Mouse (Mus musculus) ovary, adult 18-20 months (tissue): ENCODE measurements around the gene Ier5l.

Source experiments
- DNase-seq: peaks from one replicate; pipeline ENCODE4 v3.0.0; 2022; ENCODE audit warnings: low spot score, mixed read lengths

Ier5l gene

GRCm38 (mm10) chr2:30470143-30470946 lies 3.7 kb downstream of the Ier5l start:
- peak; percentile 53 for DNase-seq

- peak; percentile 49 for DNase-seq
These were observed 4.2 kb downstream of the Ier5l start for GRCm38 (mm10) chr2:30469796-30470142.

DNA sequence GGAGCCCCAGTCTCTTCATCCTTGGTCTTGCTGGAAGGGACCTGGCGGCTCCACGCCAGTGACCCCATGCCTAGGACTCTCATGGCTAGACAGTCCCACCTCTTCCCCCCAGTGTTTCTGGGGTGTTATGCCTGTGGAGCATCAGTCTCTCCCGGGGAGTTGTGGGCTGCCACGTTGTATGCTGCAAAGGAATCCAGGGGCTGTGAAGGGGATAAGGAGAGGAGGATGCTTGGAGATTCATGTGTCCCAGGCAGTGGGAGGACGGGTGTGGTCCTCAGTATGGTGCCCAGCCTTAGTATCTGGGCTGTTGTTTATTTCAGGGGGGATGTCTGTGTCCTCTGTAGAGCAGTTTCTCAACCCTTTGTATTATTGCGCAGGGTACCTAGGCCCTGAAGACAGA lies 5.0 kb downstream of the Ier5l start:
- no peak for DNase-seq

GRCm38 (mm10) chr2:30466787-30467186 lies 7.2 kb downstream of the Ier5l start:
- DNase-seq, result no peak

DNA sequence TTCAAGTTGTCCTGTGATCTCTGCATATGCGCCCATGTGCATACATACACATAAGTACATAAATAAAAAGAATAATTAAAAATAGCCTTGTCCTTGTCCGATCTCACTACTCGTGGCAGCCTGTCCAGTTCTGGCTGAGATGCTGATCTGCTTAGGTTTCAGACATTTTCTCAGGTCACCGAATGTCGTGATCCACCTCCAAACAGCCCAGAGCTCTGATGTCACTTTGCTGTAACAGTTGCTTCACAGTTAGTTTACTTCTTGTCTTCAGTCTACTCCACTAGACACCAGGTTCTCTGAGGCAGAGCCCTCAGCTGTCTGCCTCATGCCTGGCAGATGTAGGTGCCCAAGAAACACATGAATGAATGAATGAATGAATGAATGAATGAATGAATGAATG lies 9.6 kb downstream of the Ier5l start:
- DNase-seq, result no peak

DNA sequence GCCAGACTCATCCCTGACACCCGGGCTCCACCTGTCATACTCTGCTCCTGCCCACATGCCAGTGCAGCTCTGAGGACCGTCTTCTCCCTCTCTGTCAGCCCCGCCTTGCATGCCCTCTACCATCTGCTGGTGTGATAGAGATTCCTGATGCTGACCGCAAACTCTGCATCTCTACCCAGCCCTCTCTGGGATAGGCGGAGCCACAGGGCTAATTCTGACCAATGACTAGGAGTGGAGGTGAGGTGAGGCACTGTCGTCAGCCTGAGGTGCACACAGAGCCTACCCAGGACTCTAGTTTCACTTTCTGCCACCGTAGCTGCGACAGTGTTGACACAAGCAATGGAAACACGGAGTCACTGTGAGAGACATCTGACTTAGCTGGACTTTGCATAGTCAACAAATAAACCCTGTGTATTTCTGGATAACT lies 10.1 kb downstream of the Ier5l start:
- peak; percentile 56 for DNase-seq

DNA sequence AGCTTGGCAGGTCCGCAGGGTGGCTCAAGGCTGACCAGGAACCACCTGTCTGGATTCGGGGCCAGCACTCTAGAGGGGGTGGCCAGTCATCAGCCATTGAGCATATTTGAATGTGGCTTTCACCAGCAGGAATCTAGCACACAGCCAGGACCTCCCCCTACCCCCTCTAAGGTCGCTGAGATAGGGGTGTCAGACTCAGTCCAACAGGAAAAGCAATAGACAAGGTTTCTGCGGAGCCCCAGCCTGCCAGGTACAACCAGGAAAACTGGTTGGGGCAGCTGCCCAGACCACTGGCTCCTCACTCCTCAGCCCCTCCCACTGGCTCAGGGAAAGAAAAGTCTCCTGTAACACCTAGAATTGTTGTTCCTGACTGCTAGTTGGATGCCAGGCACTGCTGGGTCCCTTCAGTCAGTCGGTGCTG lies 10.7 kb downstream of the Ier5l start:
- DNase-seq, result no peak

- no peak for DNase-seq
These were observed 14.8 kb downstream of the Ier5l start for GRCm38 (mm10) chr2:30459241-30459640.

GRCm38 (mm10) chr2:30458349-30458748 lies 15.7 kb downstream of the Ier5l start:
- DNase-seq, result no peak

GRCm38 (mm10) chr2:30456104-30456980 lies 17.7 kb downstream of the Ier5l start:
- no peak for DNase-seq

GRCm38 (mm10) chr2:30454587-30454986 lies 19.4 kb downstream of the Ier5l start:
- no peak for DNase-seq

DNA sequence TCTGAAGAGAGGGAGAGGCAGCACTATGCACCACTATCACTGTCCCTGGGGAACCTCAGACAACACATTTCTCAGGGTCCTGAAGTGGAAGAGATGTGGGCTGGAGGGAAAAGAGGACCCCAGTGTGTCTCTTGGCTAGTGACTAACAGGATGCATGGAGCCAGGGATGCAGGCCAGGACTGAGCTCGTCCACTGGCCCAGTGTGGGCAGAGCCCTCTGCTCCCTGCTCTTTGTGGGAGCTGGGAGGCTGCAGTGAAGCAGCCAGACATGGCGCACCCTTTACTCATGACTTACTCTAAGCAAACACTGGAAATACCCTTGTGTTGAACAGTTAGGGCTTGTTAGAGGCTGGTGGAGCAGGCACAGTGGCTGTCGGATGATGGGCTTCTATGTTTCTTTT lies 20.4 kb downstream of the Ier5l start:
- no peak for DNase-seq

GRCm38 (mm10) chr2:30451525-30451924 lies 22.5 kb downstream of the Ier5l start:
- no peak for DNase-seq

- DNase-seq, result no peak
These were observed 23.5 kb downstream of the Ier5l start for GRCm38 (mm10) chr2:30450530-30450929.

GRCm38 (mm10) chr2:30448371-30448770 lies 25.6 kb downstream of the Ier5l start:
- DNase-seq, result no peak

- no peak for DNase-seq
These were observed 26.9 kb downstream of the Ier5l start for GRCm38 (mm10) chr2:30446891-30447826.

DNA sequence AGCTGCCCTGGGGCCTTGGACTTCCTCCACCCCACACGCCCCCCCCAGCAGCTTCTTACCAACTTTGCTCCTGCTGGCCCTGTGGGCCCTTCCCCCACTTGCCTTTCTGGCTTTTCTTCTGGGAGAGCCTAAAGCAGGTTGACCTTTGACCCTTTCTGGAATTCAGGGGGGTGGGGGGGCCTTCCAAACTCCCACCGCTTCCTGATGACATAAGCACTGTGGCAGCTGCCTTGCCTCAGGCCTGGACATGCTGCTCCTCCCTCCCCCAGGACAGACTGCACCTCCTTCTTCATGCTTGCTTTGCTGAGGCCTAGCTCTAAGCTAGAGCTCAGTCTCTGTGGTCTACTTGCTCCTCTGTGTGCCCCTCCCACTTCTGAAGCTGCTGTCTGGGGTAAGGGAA lies 28.7 kb downstream of the Ier5l start:
- DNase-seq, result no peak

GRCm38 (mm10) chr2:30444450-30444849 lies 29.6 kb downstream of the Ier5l start:
- DNase-seq, result no peak

GRCm38 (mm10) chr2:30444006-30444405 lies 30.0 kb downstream of the Ier5l start:
- no peak for DNase-seq

DNA sequence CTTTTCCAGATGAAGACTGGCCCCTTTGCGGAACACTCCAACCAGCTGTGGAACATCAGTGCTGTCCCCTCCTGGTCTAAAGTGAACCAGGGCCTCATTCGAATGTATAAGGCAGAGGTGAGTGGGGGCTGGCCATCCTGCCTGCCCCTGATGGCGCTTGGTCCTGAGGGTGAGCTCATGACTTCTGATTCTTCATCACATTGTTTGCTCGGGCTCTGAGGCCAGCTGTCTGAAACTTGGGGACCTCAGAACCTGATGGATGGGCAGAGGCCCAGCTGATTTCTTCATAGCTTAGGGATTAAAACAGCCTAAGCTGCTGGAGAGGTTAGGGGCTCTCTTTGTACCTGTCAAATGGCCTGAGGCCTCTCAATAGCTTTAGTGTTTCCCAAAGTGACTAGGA lies 30.7 kb downstream of the Ier5l start:
- no peak for DNase-seq

DNA sequence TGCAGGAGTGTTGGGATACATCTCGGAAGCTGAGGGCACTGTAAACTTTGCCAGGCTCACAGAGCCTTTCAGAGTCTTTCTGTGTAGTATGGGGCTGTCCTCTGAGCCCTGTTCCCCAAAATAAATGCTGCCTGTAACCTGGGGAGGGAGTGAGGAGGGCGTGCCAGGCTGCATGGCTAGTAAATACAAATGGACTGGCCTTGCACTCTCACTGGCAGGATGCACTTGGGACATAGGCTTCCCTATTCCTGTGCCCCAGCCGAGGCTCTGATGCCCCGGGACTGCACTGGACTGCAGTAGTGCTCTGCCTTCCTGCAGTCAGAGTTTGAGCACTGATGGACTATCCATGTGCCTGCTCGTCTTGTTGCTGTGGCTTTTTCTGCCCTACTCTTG lies 31.5 kb downstream of the Ier5l start:
- DNase-seq, result no peak
